Mouse (Mus musculus): ENCODE data around the gene Gpr156.

- TF ChIP-seq CTCF (IDR thresholded peaks at IDR 0.05; ENCODE audit: insufficient read depth, low read length) (no peak), POLR2A (IDR thresholded peaks at IDR 0.05; ENCODE audit: borderline replicate concordance, extremely low read depth, low read depth, low read length) (no peak)
Observed at GRCm38 (mm10) chr16:37963331-37964281, 47.3 kb downstream of the Gpr156 start.
